Mouse (Mus musculus): ENCODE data around the gene Agk.

Agk gene

GRCm38 (mm10) chr6:40403640-40404285 is 78.8 kb downstream of the Agk start:
- peak; percentile 79 for ATAC-seq (ENCODE audit: insufficient number of reproducible peaks, low FRiP score, low TSS enrichment)

GRCm38 (mm10) chr6:40411085-40411484 is 86.1 kb downstream of the Agk start:
- no peak for ATAC-seq (ENCODE audit: insufficient number of reproducible peaks, low FRiP score, low TSS enrichment)

- ATAC-seq (ENCODE audit: insufficient number of reproducible peaks, low FRiP score, low TSS enrichment): peak; percentile 80
Observed at GRCm38 (mm10) chr6:40413046-40413445, 88.1 kb downstream of the Agk start.

- ATAC-seq (ENCODE audit: insufficient number of reproducible peaks, low FRiP score, low TSS enrichment): 0 out of 2 replicates have a peak, but pooled peaks have one; percentile 4
Observed at GRCm38 (mm10) chr6:40413565-40413964, 88.6 kb downstream of the Agk start.

GRCm38 (mm10) chr6:40415799-40416198 is 90.8 kb downstream of the Agk start:
- peak; percentile 55; the same call in 1 of the 2 replicates for ATAC-seq (ENCODE audit: insufficient number of reproducible peaks, low FRiP score, low TSS enrichment)

GRCm38 (mm10) chr6:40418386-40418785 is 93.4 kb downstream of the Agk start:
- ATAC-seq (ENCODE audit: insufficient number of reproducible peaks, low FRiP score, low TSS enrichment): no peak

GRCm38 (mm10) chr6:40421099-40421498 is 96.1 kb downstream of the Agk start:
- no peak for ATAC-seq (ENCODE audit: insufficient number of reproducible peaks, low FRiP score, low TSS enrichment)

- ATAC-seq (ENCODE audit: insufficient number of reproducible peaks, low FRiP score, low TSS enrichment): no peak
Observed at GRCm38 (mm10) chr6:40423013-40423412, 98.0 kb downstream of the Agk start.

- ATAC-seq (ENCODE audit: insufficient number of reproducible peaks, low FRiP score, low TSS enrichment): no peak
Observed at GRCm38 (mm10) chr6:40423774-40424173, 98.8 kb downstream of the Agk start.

- no peak for ATAC-seq (ENCODE audit: insufficient number of reproducible peaks, low FRiP score, low TSS enrichment)
Observed at GRCm38 (mm10) chr6:40427441-40427840, 102.5 kb downstream of the Agk start.

GRCm38 (mm10) chr6:40428696-40429095 is 103.7 kb downstream of the Agk start:
- no peak for ATAC-seq (ENCODE audit: insufficient number of reproducible peaks, low FRiP score, low TSS enrichment)

- ATAC-seq (ENCODE audit: insufficient number of reproducible peaks, low FRiP score, low TSS enrichment): peak; percentile 51
Observed at GRCm38 (mm10) chr6:40429521-40429931, 104.6 kb downstream of the Agk start.

GRCm38 (mm10) chr6:40430251-40430650 is 105.3 kb downstream of the Agk start:
- no peak for ATAC-seq (ENCODE audit: insufficient number of reproducible peaks, low FRiP score, low TSS enrichment)

- ATAC-seq (ENCODE audit: insufficient number of reproducible peaks, low FRiP score, low TSS enrichment): no peak
Observed at GRCm38 (mm10) chr6:40430878-40431277, 105.9 kb downstream of the Agk start.

- peak; percentile 12; the same call in 1 of the 2 replicates for ATAC-seq (ENCODE audit: insufficient number of reproducible peaks, low FRiP score, low TSS enrichment)
Observed at GRCm38 (mm10) chr6:40431356-40431755, 106.4 kb downstream of the Agk start.

GRCm38 (mm10) chr6:40431812-40432211 is 106.8 kb downstream of the Agk start:
- no peak for ATAC-seq (ENCODE audit: insufficient number of reproducible peaks, low FRiP score, low TSS enrichment)

- ATAC-seq (ENCODE audit: insufficient number of reproducible peaks, low FRiP score, low TSS enrichment): peak; percentile 22; the same call in 1 of the 2 replicates
Observed at GRCm38 (mm10) chr6:40432346-40433275, 107.6 kb downstream of the Agk start.

GRCm38 (mm10) chr6:40434697-40435096 is 109.7 kb downstream of the Agk start:
- no peak for ATAC-seq (ENCODE audit: insufficient number of reproducible peaks, low FRiP score, low TSS enrichment)

GRCm38 (mm10) chr6:40435151-40436046 is 110.4 kb downstream of the Agk start:
- ATAC-seq (ENCODE audit: insufficient number of reproducible peaks, low FRiP score, low TSS enrichment): peak; percentile 18; the same call in 1 of the 2 replicates

- peak; percentile 81 for ATAC-seq (ENCODE audit: insufficient number of reproducible peaks, low FRiP score, low TSS enrichment)
Observed at GRCm38 (mm10) chr6:40436047-40436483, 111.1 kb downstream of the Agk start, which contains the start of gene E330009J07Rik. Gene E330009J07Rik, minus strand, starts transcription at chr6:40436135.

Data from cerebellum, adult (tissue).